8 mouse cellular contexts compared by ENCODE assay signal in the genomic region with DNA sequence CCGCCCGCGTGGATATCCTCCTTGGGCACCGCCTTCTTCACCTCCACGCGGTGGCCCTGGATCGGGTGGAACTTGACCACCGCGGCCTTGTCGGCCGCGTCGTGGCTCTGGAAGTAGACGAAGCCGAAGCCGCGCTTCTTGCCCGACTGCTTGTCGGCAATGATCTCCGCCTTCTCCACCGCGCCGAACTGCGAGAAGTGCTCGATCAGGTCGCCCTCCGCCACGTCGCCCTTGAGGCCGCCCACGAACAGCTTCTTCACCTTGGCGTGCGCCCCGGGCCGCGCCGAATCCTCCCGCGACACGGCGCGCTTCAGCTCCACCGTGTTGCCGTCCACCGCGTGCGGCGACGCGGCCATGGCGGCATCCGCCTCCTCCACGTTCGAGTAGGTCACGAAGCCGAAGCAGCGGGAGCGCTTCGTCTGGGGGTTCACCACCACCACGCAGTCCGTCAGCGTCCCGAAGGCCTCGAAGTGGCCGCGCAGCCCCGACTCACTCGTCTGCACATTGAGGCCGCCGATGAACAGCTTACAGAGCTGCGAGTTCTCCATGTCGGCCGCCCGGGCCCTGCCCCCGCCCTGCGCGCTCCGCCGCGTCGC. TPM values are rescaled to one million over a fixed set of nuclear protein-coding genes. Genes with fewer than 3 reads are reported as not detected.
DNase-seq lines count a peak whose midpoint lies in the region; ATAC-seq and TF ChIP-seq lines count a peak whose summit lies in the region.

No protein-coding gene starts in this region.

- H3K4me2 ChIP-seq in forebrain, postnatal 0 days (ENCODE audit: low read depth), result peak overlapping the region; percentile 63
- peak overlapping the region; percentile 83 for H3K4me2 ChIP-seq in hindbrain, embryonic 14.5 days (replicated peaks)
- peak overlapping the region; percentile 65 for H3K4me2 ChIP-seq in limb, embryonic 11.5 days (ENCODE audit: low read depth, severe bottlenecking)
- peak overlapping the region; percentile 78 for H3K4me2 ChIP-seq in midbrain, embryonic 12.5 days (replicated peaks)

- H3K36me3 ChIP-seq in forebrain, postnatal 0 days (ENCODE audit: insufficient read depth), result no peaks in the 10 kb centered on the region
- H3K36me3 ChIP-seq in hindbrain, embryonic 14.5 days (replicated peaks; ENCODE audit: control insufficient read depth, insufficient read depth), result peaks cover 10% of the 10 kb centered on the region
- H3K36me3 ChIP-seq in limb, embryonic 11.5 days (ENCODE audit: control insufficient read depth, insufficient read depth, low read length), result peaks cover 3% of the 10 kb centered on the region; the same call in 1 of the 2 replicates
- no peaks in the 10 kb centered on the region for H3K36me3 ChIP-seq in midbrain, embryonic 12.5 days

- H3K27me3 ChIP-seq in forebrain, postnatal 0 days (ENCODE audit: insufficient read depth, low read length), result no peaks in the 10 kb centered on the region
- H3K27me3 ChIP-seq in hindbrain, embryonic 14.5 days (ENCODE audit: control insufficient read depth, insufficient read depth, low read length), result no peaks in the 10 kb centered on the region
- H3K27me3 ChIP-seq in limb, embryonic 11.5 days (ENCODE audit: control insufficient read depth, insufficient read depth, low read length), result no peaks in the 10 kb centered on the region
- no peaks in the 10 kb centered on the region for H3K27me3 ChIP-seq in midbrain, embryonic 12.5 days

- TF ChIP-seq CTCF in forebrain, postnatal 0 days (IDR thresholded peaks at IDR 0.05; ENCODE audit: low read depth), result no peak

- peak overlapping the region; percentile 100 for H3K4me3 ChIP-seq in forebrain, postnatal 0 days (ENCODE audit: low read depth, low read length)
- peak overlapping the region; percentile 93 for H3K4me3 ChIP-seq in hindbrain, embryonic 14.5 days (replicated peaks; ENCODE audit: low read length)
- H3K4me3 ChIP-seq in limb, embryonic 11.5 days (ENCODE audit: low read depth, low read length), result peak overlapping the region; percentile 100
- peak overlapping the region; percentile 99 for H3K4me3 ChIP-seq in midbrain, embryonic 12.5 days

- no peaks in the 10 kb centered on the region for H3K9me3 ChIP-seq in forebrain, postnatal 0 days (ENCODE audit: low read length)
- no peaks in the 10 kb centered on the region for H3K9me3 ChIP-seq in hindbrain, embryonic 14.5 days (ENCODE audit: control insufficient read depth, low read length)
- H3K9me3 ChIP-seq in limb, embryonic 11.5 days (ENCODE audit: control insufficient read depth, low read length), result no peaks in the 10 kb centered on the region
- H3K9me3 ChIP-seq in midbrain, embryonic 12.5 days, result no peaks in the 10 kb centered on the region

- peak; percentile 83 for DNase-seq in kidney, adult 18-20 months
- no peak for DNase-seq in kidney, postnatal 10 days
- peak; percentile 30 to 39 for DNase-seq in adrenal gland, postnatal 4 days (ENCODE audit: low spot score in 2 of 2)
- peak; percentile 82 for DNase-seq in forebrain, postnatal 0 days
- peak; percentile 59 for DNase-seq in hindbrain, embryonic 14.5 days (ENCODE audit: low spot score)
- DNase-seq in limb, embryonic 11.5 days (ENCODE audit: low spot score), result peak; percentile 75
- peak; percentile 47 to 53 for DNase-seq in spleen, postnatal 36 days (ENCODE audit: low spot score in 2 of 2)

- peaks cover 25% of the 10 kb centered on the region for H3K4me1 ChIP-seq in forebrain, postnatal 0 days (ENCODE audit: insufficient read depth)
- H3K4me1 ChIP-seq in hindbrain, embryonic 14.5 days (replicated peaks; ENCODE audit: control insufficient read depth, insufficient read depth, low read length), result peaks cover 36% of the 10 kb centered on the region
- H3K4me1 ChIP-seq in limb, embryonic 11.5 days (ENCODE audit: control insufficient read depth, insufficient read depth, low read length), result 0 out of 2 replicates have a peak, but pooled peaks cover 2% of the 10 kb centered on the region
- H3K4me1 ChIP-seq in midbrain, embryonic 12.5 days, result peaks cover 24% of the 10 kb centered on the region

- peak overlapping the region; percentile 99 for H3K9ac ChIP-seq in forebrain, postnatal 0 days
- H3K9ac ChIP-seq in hindbrain, embryonic 14.5 days, result peak overlapping the region; percentile 100
- peak overlapping the region; percentile 100 for H3K9ac ChIP-seq in limb, embryonic 11.5 days (ENCODE audit: low read length)
- H3K9ac ChIP-seq in midbrain, embryonic 12.5 days (replicated peaks), result peak overlapping the region; percentile 99

- H3K27ac ChIP-seq in forebrain, postnatal 0 days (ENCODE audit: low read depth, low read length), result peak overlapping the region; percentile 100
- H3K27ac ChIP-seq in hindbrain, embryonic 14.5 days, result peak overlapping the region; percentile 100
- peak overlapping the region; percentile 99 for H3K27ac ChIP-seq in limb, embryonic 11.5 days (replicated peaks; ENCODE audit: low read depth, low read length)
- peak overlapping the region; percentile 100 for H3K27ac ChIP-seq in midbrain, embryonic 12.5 days (replicated peaks)

- ATAC-seq in forebrain, postnatal 0 days, result peak; percentile 52
- peak; percentile 44 for ATAC-seq in hindbrain, embryonic 14.5 days (ENCODE audit: low FRiP score)
- no peak; the same call in 1 of the 2 replicates for ATAC-seq in limb, embryonic 11.5 days (ENCODE audit: insufficient number of reproducible peaks, low FRiP score, low TSS enrichment, low read depth)
- ATAC-seq in midbrain, embryonic 12.5 days (ENCODE audit: low FRiP score, low read depth), result peak; percentile 34

- WGBS in forebrain, postnatal 0 days, result 2% methylated on average over 81 of the region's 81 CpGs
- WGBS in hindbrain, embryonic 14.5 days, result under 1% methylated on average over 79 of the region's 81 CpGs
- under 1% methylated on average over 79 of the region's 81 CpGs for WGBS in limb, embryonic 11.5 days
- WGBS in midbrain, embryonic 12.5 days, result under 1% methylated on average over 79 of the region's 81 CpGs

RNA-seq across cellular contexts. Expression of gene Hnrnpa0, which starts 0.5 kb away (rescaled TPM):
- 100 to 1,000 TPM; 214 TPM for total RNA-seq in adrenal gland, postnatal 4 days (2021)
- 197 and 234 TPM in 2 replicates for total RNA-seq in forebrain, postnatal 0 days (2014; rRNA removed)
- 76.5 and 86.6 TPM in 2 replicates for polyA plus RNA-seq in forebrain, postnatal 0 days (2015; fragmentation: Nextera tagmentation; extraction: Ambion mirVana)
- polyA plus RNA-seq in hindbrain, embryonic 14.5 days (2014; fragmentation: Nextera tagmentation; extraction: Ambion mirVana), result 50.2 and 56.9 TPM in 2 replicates
- 50.6 and 54.5 TPM in 2 replicates for polyA plus RNA-seq in limb, embryonic 11.5 days (2014; fragmentation: Nextera tagmentation; extraction: Ambion mirVana)
- polyA plus RNA-seq in midbrain, embryonic 12.5 days (2016; fragmentation: Nextera tagmentation; extraction: Ambion mirVana), result 56.5 and 64.8 TPM in 2 replicates

RNA-seq across cellular contexts. Expression of gene Klhl3, which starts 14.5 kb away (rescaled TPM):
- total RNA-seq in adrenal gland, postnatal 4 days (2021), result 1 to 10 TPM; 4.1 to 5.0 TPM
- total RNA-seq in forebrain, postnatal 0 days (2014; rRNA removed), result 11.9 and 12.2 TPM in 2 replicates
- polyA plus RNA-seq in forebrain, postnatal 0 days (2015; fragmentation: Nextera tagmentation; extraction: Ambion mirVana), result 7.6 and 12.6 TPM in 2 replicates
- 10.8 and 11.9 TPM in 2 replicates for polyA plus RNA-seq in hindbrain, embryonic 14.5 days (2014; fragmentation: Nextera tagmentation; extraction: Ambion mirVana)
- polyA plus RNA-seq in limb, embryonic 11.5 days (2014; fragmentation: Nextera tagmentation; extraction: Ambion mirVana), result 3.5 and 3.8 TPM in 2 replicates
- polyA plus RNA-seq in midbrain, embryonic 12.5 days (2016; fragmentation: Nextera tagmentation; extraction: Ambion mirVana), result 4.3 and 4.4 TPM in 2 replicates

RNA-seq across cellular contexts. Expression of gene Idnk, which starts 29.6 kb away (rescaled TPM):
- total RNA-seq in adrenal gland, postnatal 4 days (2021), result 10 to 100 TPM; 51.0 to 58.0 TPM
- 20.0 and 26.0 TPM in 2 replicates for total RNA-seq in forebrain, postnatal 0 days (2014; rRNA removed)
- polyA plus RNA-seq in forebrain, postnatal 0 days (2015; fragmentation: Nextera tagmentation; extraction: Ambion mirVana), result 46.9 and 49.9 TPM in 2 replicates
- 53.4 and 63.2 TPM in 2 replicates for polyA plus RNA-seq in hindbrain, embryonic 14.5 days (2014; fragmentation: Nextera tagmentation; extraction: Ambion mirVana)
- polyA plus RNA-seq in limb, embryonic 11.5 days (2014; fragmentation: Nextera tagmentation; extraction: Ambion mirVana), result 39.4 and 42.1 TPM in 2 replicates
- polyA plus RNA-seq in midbrain, embryonic 12.5 days (2016; fragmentation: Nextera tagmentation; extraction: Ambion mirVana), result 61.7 and 69.7 TPM in 2 replicates
